Mouse (Mus musculus): ENCODE data around the gene Serac1.

Gene Serac1

DNA sequence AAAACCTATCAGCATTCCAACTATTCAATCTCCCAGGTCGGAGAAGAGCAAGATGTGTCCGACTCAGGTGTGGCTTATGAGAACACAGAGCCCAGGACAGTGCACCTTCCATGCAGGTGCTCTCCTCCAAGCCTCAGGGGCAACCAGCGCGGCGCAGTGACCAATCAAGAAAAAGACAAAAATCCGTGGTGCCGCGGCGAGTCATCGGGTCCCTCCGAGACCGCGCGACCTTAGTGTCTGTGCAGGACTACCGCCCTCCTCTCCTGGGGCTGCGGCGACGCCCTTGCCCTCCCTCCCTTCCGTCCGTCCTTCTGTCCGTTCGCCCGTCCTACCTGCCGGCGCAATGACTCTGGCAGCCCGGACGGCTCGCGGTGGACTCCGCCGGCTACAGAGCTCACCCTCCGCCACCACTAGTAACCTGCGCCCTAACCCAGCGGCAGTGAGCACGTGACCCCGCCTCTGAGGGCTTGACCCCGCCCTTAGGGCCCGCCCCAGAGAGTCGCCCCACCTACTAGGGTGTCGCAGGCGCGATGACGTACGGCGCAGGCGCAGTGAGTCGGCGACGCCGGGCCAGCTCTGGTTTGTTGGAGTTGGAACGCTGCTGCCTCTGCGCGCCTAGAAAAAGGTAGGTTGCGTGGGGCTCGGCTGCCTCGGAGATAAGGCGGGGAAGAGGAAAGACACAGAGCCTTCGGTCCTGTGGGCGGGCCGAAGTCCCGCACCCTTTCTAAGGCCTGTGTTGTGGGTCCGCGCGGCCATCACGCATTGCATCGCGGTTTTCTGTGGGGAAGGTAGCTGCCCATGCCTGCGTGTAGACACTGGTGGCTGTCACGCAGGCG is at the start of gene Serac1, which contains the start of gene Gtf2h5:
Gene Serac1 (minus strand): TSS at position 455 of the 836 bp plus-strand sequence.
Gene Gtf2h5 (plus strand): TSS at position 500 of the 836 bp plus-strand sequence.
- peak; percentile 96 for DNase-seq (ENCODE audit: low spot score)

DNA sequence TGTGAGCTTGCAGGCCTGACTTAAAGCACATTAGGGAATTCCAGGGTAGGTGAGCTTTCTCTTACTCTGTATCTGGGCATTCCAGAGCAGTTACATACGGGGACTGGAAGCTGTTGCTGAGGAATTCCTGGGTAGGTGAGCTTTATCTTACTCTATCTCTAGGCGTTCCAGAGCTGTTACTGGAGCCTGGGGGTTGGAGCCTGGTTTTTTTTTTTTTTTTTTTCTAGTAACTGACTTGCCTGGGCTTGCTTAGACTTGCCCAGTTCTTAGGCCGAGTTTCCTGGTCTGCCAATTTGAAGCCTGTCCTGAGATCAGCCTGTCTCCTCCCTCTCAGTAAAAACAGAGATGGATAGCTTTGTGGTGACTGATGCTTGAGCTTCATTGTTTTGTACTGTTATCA is 48.5 kb upstream of the Serac1 start:
- DNase-seq (ENCODE audit: low spot score): no peak

DNA sequence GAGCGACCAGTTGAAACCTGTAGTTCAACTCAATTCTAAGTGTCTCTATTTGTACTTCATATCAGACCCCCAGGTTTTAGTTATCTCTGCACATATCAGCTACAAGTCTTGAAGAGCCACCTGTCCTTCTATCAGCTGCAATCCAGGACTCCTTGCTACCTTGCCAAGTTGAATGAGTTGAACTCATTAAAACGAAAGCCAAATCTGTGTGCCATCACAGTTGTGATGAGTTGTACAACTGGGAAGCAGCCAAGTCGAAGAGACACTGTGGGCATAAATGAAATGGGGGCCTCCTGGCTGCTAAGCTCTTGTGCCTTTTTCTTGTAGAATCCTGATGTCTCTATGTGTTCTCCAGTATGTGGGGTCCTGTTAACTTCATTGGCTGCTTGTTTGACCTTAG is 45.9 kb upstream of the Serac1 start:
- DNase-seq (ENCODE audit: low spot score): no peak

DNA sequence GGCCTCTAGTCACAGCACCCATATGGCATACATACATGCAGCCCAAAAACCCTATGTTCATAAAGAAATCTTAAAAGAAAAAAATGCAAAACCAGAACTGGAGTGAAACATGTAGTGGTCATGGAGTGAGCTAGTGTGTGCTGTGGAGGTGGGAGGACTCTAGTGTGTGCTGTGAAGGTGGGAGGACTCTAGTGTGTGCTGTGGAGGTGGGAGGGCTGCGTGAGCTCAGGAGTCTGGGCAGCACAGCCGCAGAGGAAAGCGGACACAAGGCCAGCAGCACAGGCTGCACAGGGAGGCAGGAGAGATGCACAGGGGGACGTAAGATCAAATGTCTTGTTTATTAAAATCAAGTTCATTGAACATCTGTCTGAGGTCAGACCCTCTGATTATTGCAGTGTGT is 44.2 kb upstream of the Serac1 start:
- no peak for DNase-seq (ENCODE audit: low spot score)

DNA sequence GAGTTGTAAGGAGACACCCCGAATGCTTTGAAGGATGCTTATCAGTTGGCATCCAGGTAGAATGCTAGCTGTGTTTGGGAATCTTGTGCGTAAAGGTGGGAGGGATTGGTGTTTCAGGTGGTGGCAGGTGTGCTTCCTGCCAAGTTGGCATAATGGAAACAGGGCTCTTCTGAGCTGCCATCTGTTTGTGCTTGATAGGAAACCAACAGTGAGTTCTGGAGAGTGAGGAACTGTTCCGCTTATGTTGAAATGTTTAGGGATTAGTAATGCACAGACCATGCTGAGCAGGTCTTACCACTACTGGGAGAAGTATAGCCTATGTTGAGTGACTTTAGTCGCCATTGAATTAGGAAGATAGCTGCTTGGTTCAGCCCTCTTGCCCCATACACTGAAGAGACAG is 39.3 kb upstream of the Serac1 start:
- no peak for DNase-seq (ENCODE audit: low spot score)

DNA sequence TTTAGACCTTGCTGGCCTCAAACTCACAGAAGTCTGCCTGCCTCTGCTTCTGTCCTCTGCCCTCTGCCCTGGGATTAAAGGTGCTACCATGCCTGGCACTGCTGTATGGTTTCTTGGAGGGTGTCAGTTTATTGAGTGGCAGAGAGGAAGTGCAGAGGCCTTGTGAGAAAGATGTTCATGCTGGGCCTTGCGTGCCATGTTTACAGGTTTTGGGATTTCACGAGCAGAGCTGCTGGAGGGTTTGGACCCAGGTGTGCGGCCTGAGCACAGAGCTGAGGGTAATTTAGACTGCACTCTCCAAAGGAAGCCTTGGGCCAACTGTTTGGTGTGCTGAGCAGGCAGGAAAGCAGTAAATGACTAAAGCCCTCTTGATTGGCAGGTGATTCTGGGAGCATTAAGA is 38.4 kb upstream of the Serac1 start:
- DNase-seq (ENCODE audit: low spot score): no peak

DNA sequence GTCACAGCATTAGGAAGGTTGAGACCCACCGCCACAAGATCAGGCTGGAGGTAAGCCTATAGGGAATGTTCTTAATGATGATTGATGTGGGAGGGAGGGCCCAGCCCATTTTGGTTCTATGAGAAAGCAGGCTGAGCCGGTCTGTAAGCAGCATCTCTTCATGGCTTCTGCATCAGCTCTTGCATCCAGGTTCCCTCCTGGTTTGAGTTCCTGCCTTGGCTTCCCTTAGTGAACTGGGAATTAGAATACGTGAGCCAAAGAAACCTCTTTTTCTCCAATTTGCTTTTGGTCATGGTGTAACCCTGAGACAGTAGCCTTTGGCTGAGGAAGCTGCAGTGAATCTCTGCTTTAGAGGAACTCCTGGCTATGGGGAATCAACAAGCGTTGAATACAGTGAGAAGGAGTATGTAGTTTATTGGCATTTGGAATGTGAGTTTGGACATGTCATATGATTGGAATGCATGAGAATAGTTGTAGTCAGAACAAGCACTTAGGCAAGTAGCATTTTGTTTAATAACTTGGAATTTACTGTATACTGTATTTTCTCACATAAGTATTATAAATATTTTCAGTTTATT is 37.7 kb upstream of the Serac1 start:
- DNase-seq (ENCODE audit: low spot score): no peak

DNA sequence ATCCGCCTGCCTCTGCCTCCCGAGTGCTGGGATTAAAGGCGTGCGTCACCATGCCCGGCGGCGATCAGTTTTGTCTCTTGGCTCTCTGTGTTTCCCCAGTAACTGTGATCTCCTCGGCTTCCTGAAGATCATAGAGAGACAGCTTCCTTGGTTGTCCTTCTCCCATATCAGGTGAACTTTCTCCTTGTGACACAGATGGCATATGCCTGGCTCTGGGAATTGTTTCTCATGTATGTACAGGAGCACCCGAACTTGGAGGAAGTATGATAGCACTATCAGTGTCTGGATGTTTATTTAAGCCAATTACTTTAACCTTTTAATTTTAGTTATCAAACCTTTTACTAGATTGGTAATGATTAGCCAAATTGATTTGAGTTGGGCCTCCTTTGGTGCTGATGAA is 35.5 kb upstream of the Serac1 start:
- DNase-seq (ENCODE audit: low spot score): no peak

DNA sequence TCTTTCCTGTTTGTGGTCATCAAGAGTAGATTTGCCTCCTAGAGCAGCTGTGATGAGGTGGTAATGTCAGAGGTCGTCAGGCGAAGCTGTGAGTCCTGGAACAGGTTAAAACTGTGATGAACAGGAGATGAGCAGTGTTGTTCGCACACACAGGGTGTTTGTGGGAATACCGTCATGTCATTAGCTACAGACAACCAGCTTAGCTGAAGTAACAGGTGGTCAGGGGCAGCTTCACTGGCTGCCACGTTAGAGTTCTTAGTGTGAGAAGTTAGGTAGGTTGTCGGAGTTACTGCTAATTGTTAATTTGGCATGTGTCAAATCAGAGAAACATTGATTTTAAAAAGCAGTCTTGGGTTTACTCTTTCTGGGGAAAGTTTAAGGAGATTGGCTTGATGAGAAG is 34.1 kb upstream of the Serac1 start:
- DNase-seq (ENCODE audit: low spot score): no peak

DNA sequence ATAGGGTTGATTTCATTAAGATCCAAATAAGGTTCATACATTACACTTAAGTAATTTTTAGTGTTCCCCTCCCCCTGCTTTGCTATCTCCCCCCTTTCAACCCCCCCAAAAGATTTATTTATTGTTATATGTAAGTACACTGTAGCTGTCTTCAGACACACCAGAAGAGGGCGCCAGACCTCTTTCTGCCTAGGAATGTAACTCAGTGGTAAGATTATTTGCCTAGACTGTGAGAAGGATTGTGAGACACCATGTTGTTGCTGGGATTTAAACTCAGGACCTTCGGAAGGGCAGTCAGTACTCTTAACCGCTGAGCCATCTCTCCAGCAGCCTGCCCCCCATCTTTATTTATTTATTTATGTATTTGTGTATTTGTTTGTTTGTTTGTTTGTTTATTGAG is 31.4 kb upstream of the Serac1 start:
- no peak for DNase-seq (ENCODE audit: low spot score)

DNA sequence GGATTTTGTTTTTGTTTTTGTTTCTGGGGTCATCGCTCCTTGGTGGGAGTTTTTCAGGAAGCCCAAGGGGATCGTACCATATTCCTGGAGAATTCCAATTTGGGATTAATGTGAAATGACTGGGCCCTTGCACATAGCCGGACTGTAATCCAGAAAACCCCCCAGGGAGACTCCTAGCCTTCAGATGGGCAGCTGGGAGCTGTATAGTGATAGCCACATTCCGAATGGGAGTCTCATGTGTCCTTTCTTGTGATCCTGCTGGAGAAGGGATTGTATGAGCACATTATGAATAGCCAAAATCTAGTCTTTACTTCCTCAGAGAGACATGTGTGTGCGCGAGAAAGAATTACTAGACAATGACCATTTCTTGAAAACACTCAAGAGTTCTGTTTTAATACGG is 28.6 kb upstream of the Serac1 start:
- DNase-seq (ENCODE audit: low spot score): no peak

DNA sequence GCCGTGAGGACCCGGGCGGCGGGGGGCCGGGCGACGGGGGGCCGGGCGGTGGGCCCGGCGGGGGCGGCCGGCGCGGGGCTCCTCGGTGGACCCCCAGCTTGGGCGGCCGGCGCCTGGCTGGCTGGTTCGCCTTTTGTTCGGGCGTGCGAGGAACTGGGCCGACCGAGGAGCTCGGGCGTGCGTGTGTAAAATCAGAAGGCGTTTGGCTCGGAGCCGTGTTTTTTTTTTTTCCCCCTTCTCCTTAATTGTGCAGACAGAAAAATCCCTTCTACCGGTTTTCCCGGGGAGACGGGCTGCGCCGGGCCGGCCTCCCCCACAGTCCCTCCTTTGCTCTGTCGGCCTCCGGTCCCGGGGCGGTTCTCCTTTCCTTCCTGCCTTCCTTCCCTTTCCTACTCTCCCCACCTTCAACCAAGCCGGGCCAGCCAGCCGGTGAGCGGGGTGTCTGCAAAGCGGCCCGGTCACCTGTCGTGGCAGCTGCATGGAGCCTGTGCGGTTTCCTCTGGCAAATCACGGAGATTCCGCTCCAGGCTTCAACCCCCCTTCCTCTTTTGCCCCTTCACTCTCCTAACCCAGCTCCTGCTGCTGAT is 27.6 kb upstream of the Serac1 start:
- no peak for DNase-seq (ENCODE audit: low spot score)

DNA sequence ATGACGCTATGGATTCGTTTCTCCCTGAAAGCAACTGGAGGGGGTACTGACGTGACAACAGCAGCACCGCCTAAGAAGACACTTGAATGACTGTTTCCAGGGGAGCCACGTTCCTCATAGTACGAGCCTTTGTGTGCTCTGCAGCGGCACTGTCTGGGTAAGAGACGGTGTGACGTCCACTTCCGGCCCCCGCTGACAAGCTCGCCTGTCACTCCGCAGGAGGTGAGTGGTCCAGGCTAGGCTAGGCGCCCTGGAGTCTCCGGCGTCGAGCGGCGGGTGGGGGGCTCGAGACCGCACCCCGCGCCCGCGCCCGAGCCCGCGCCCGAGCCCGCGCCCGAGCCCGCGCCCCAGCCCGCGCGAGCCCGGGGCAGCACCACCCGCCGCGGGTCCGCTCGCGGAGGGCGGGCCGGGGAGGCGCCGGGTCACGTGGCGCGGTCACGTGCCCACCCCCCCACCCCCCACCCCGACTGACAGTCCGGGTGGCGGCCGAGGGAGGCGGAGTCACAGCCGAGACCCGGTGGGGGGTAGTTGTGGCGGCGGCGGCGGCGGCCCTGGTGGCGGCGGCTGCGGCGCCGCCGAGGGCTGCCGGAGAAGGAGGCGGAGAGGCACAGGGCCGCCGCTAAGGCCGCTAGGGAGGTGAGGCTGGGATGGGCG is 26.9 kb upstream of the Serac1 start, which contains the start of gene Tulp4:
Gene Tulp4 (plus strand): TSS at position 77 of the 654 bp plus-strand sequence.
- peak; percentile 78 for DNase-seq (ENCODE audit: low spot score)

DNA sequence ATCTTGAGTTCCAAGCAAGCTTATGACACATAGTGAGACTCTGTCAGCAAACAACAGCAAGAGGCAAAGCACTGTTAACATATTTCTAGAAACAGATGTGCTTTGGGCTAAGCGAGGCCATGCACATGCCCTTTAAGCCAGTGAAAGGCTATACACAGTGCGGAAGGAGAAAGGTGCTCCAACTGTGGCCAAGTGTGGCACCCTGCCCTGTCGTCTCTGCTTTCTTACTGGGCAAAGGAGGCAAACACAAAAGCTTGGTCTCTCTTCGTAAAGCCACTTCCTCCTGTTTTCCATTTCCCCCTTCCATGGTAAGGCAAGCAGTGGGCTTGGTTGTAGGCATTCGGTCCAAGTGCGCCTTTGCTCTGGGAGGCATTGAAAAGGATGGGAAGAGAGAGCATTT is 24.0 kb upstream of the Serac1 start:
- DNase-seq (ENCODE audit: low spot score): no peak

DNA sequence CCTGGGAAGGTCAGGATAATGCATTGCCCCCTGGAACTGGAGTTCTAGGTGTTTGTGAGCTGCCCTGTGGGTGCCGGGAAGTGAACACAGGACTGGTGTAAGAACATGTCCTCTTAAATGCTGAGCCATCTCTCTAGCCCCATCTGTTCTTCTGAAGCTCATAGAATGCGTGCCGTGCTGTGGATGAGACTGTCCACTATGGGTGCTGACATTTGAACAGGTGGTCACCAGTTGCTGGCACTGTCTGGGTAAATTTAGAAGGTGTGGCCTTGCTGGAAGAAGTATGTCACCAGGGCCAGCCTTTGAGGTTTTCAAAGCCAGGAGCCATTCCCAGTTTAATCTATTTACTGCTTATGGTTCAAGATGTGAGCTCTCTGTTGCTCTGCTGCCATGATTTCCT is 22.7 kb upstream of the Serac1 start:
- DNase-seq (ENCODE audit: low spot score): no peak

DNA sequence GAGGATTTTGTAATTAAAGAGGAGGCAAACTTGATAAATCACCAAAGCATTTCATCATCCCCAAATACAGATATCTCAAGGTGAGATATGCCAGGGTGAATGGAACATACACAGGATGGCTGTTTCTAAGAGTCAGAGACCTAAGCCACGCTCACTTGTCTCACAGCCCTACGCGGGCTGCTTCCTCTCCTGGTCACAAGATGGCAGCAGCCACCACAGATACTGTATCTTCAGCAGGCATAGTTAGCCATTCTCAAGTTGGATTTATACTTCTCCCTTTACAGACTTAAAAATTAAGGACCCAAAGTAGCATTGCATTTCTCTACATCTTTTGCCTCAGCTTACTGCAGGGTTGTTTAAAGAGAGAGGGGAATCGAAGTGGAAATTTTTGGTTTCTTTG is 18.3 kb upstream of the Serac1 start:
- peak; percentile 45 for DNase-seq (ENCODE audit: low spot score)

DNA sequence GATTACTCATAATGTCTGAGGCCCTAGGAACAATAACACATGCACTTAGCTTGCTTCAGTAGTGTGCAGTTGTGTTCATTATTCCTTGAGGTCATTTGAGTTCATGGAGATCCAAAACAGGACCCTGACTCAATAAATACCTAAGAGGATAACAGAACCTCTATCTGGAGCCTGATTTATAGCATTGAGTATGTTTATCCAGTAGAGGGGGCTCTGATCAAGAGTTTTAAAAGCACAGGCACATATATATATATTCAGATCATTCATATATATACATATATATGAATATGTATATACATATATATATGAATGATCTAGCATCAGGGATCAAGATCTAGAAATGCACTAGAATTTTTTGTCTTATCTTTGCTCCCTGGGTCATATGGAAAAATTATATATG is 16.0 kb upstream of the Serac1 start:
- no peak for DNase-seq (ENCODE audit: low spot score)

DNA sequence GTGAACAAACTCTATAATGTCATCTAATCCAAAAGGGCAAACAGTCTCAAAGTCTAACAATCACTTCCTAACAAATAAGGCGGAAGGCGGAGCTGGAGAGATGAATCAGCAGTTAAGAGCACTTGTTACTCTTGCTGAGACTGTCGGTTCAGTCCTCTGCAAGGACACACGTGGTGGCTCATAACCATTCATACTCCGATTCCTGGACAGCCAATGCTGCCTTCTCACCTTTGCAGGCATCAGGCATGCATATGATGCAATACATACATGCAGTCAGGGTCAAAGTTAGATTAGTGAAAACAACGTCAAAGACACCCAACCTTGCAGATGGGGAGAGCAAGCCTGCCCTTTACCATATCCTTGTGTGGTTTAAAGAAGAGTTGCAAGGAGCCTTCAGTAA is 12.1 kb upstream of the Serac1 start:
- no peak for DNase-seq (ENCODE audit: low spot score)

DNA sequence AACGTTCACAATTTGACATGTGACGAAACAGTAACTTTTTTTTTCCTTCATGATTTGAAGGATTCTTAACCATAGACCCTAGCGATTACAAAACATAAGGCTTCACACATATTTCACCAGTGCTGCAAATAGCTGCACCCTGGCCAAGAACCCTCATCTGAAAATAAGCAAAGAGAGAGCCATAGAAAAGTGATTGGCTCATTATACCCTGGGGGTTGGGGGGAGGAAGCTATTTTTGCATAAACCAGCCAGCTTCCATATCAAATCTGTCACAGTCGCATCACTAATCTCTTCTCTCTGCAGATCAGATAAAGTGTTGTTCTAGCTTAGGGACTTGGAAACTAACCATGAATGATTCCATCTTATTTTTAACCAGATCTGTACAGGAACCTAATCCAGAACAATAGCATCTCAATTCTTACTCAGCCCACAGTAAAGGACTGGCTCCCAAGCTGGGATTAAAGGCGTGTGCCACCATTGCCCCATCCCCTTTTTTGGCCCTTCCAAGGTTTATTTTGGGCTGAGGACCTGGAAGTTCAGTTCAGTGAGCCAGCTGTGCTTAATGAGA is 3.9 kb upstream of the Serac1 start:
- DNase-seq (ENCODE audit: low spot score): no peak

DNA sequence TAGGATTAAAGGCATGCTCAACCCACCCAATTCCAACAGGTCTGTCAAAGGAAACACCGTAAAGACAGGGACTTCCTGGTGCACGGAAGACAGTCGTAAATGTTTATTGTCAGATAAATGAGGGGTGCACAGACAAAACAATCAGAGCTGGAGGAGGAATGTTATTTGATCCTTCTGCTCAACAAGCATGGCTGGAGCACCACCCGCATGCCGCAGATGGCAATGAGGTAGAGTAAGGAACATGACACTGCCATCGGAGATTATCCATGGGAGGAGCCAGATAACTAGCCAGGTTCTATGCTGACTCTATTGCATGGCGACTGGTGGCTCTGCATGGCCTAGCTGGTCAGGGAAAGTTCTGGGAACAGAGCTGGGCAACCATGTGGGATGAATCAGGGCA is 6.1 kb downstream of the Serac1 start:
- no peak for DNase-seq (ENCODE audit: low spot score)

DNA sequence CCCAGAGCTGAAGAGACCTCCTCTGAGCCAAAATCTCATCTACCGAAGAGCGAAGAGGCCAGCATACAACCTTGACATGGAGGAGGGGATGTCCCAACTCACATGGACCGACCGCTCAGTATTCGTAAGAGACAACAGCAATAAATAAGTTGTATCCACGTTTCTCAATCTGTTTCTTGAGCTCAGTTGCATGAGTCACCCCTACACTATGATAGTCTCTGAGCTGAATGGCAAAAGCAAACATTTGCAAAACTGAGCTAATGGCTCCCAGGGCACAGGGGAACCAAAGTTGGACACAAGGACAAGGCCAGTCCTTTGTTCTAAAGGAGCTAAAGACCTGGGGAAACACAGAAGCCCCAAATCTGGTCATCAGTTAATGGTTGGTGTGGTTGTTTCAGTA is 9.7 kb downstream of the Serac1 start:
- DNase-seq (ENCODE audit: low spot score): no peak

DNA sequence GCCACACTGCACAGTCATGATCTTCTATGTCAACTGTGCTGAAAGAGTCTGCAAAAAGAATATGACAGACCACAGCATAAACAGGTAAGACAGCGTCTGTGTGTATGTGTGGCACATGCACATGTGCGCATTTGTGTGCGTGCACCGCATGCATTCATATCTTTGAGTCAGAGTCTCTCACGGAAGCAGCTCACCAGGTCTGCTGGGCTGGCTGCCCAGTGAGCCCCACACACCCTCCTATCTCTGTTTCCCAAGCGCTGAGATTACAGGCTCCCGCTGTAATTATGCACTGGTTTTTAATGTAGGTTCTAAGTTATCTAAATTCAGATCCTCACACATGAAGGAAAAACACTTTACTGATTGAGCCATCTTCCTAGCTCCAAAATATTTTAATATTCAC is 11.9 kb downstream of the Serac1 start:
- no peak for DNase-seq (ENCODE audit: low spot score)

DNA sequence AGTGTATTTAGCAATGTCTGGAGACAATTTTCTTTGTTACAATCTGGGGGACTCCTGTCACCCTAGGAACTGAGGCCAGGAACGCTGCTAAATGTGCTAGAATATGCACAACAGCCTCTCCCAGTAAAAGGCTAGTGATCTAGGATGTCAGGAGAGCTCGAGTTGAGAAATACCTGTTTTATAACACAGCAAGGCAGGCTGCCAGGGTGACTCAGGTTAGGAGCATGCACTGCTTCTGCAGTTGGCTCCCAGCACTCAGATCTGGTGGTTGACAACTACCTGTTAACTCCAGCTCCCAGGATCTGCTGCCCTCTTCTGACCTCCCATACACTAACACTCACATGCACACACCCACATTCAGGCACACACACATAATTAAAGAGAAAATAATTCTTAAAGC is 13.5 kb downstream of the Serac1 start:
- DNase-seq (ENCODE audit: low spot score): no peak

Data from left cerebral cortex, adult 11 months (tissue).